Comparison of ENCODE assay signal across 31 mouse cellular contexts in genomic region chr2:114020210-114020563, GRCm38 (mm10). TPM values are rescaled to one million over a fixed set of nuclear protein-coding genes. Genes with fewer than 3 reads are reported as not detected.
DNase-seq lines count a peak whose midpoint lies in the region; ATAC-seq and TF ChIP-seq lines count a peak whose summit lies in the region.
"Had no signal": no experiment of that assay in that cellular context is flagged by ENCODE, and none has a peak within 500 bp of the region (broad histone marks: within the 10 kb centered on the region; RNA-seq: fewer than 3 reads in every experiment).

No protein-coding gene starts in this region.

- TF ChIP-seq CTCF in midbrain, postnatal 0 days (IDR thresholded peaks at IDR 0.05): no peak
- TF ChIP-seq CTCF in gastrocnemius, adult 2 months (IDR thresholded peaks at IDR 0.05): no peak

- no peak overlapping the region for H3K27ac ChIP-seq in forebrain, embryonic 11.5 days (ENCODE audit: low read depth, low read length)
- no peak overlapping the region for H3K27ac ChIP-seq in forebrain, embryonic 10.5 days
- no peak overlapping the region for H3K27ac ChIP-seq in intestine, embryonic 14.5 days (ENCODE audit: low read depth)
- H3K27ac ChIP-seq in intestine, embryonic 16.5 days (ENCODE audit: low read length): no peak overlapping the region
- no peak overlapping the region for H3K27ac ChIP-seq in midbrain, embryonic 12.5 days (replicated peaks)
- H3K27ac ChIP-seq in midbrain, postnatal 0 days (ENCODE audit: low read depth, low read length): no peak overlapping the region
- H3K27ac ChIP-seq in forebrain, embryonic 16.5 days (ENCODE audit: low read length): no peak overlapping the region
- H3K27ac ChIP-seq in gastrocnemius, adult 2 months: no peak overlapping the region
- H3K27ac ChIP-seq: embryonic facial prominence, embryonic 10.5 days; embryonic facial prominence, embryonic 13.5 days; heart, embryonic 10.5 days; heart, embryonic 13.5 days; hindbrain, embryonic 13.5 days had no signal

- H3K9ac ChIP-seq in forebrain, embryonic 11.5 days (ENCODE audit: low read length): no peak overlapping the region
- no peak overlapping the region for H3K9ac ChIP-seq in intestine, embryonic 14.5 days (ENCODE audit: low read length)
- H3K9ac ChIP-seq in intestine, embryonic 16.5 days (ENCODE audit: low read depth, low read length): no peak overlapping the region
- no peak overlapping the region for H3K9ac ChIP-seq in midbrain, embryonic 12.5 days (replicated peaks)
- no peak overlapping the region for H3K9ac ChIP-seq in midbrain, postnatal 0 days (replicated peaks; ENCODE audit: low read length, poor library complexity, severe bottlenecking)
- H3K9ac ChIP-seq in forebrain, embryonic 16.5 days (replicated peaks; ENCODE audit: low read depth, low read length): no peak overlapping the region
- H3K9ac ChIP-seq: embryonic facial prominence, embryonic 13.5 days; heart, embryonic 13.5 days; hindbrain, embryonic 13.5 days had no signal

- no peaks in the 10 kb centered on the region for H3K4me1 ChIP-seq in forebrain, embryonic 11.5 days (replicated peaks; ENCODE audit: control insufficient read depth, insufficient read depth, low read length)
- peaks cover 7% of the 10 kb centered on the region for H3K4me1 ChIP-seq in forebrain, embryonic 10.5 days
- H3K4me1 ChIP-seq in intestine, embryonic 14.5 days (replicated peaks; ENCODE audit: control insufficient read depth, insufficient read depth, low read length): no peaks in the 10 kb centered on the region
- no peaks in the 10 kb centered on the region for H3K4me1 ChIP-seq in intestine, embryonic 16.5 days (ENCODE audit: control insufficient read depth, insufficient read depth, low read length)
- peaks cover 8% of the 10 kb centered on the region; the same call in 1 of the 2 replicates for H3K4me1 ChIP-seq in midbrain, embryonic 12.5 days
- H3K4me1 ChIP-seq in midbrain, postnatal 0 days (ENCODE audit: insufficient read depth, low read length): no peaks in the 10 kb centered on the region; the same call in 1 of the 2 replicates
- H3K4me1 ChIP-seq in forebrain, embryonic 16.5 days (replicated peaks; ENCODE audit: control insufficient read depth, insufficient read depth, low read length): peaks cover 8% of the 10 kb centered on the region; the same call in 1 of the 2 replicates
- H3K4me1 ChIP-seq: embryonic facial prominence, embryonic 10.5 days; embryonic facial prominence, embryonic 13.5 days; heart, embryonic 10.5 days; heart, embryonic 13.5 days had no signal

- intact Hi-C loops in gastrocnemius, adult 2 months (cut with DNase I): no loop called here

- H3K4me3 ChIP-seq in forebrain, embryonic 11.5 days (ENCODE audit: low read depth, low read length): no peak overlapping the region
- H3K4me3 ChIP-seq in forebrain, embryonic 10.5 days: no peak overlapping the region
- no peak overlapping the region for H3K4me3 ChIP-seq in intestine, embryonic 14.5 days (ENCODE audit: low read depth, low read length)
- H3K4me3 ChIP-seq in intestine, embryonic 16.5 days (ENCODE audit: low read length): no peak overlapping the region
- H3K4me3 ChIP-seq in midbrain, embryonic 12.5 days: no peak overlapping the region
- H3K4me3 ChIP-seq in midbrain, postnatal 0 days (ENCODE audit: low read depth, low read length): no peak overlapping the region
- H3K4me3 ChIP-seq in forebrain, embryonic 16.5 days (replicated peaks; ENCODE audit: low read length): no peak overlapping the region
- no peak overlapping the region for H3K4me3 ChIP-seq in gastrocnemius, adult 2 months
- H3K4me3 ChIP-seq: embryonic facial prominence, embryonic 10.5 days; embryonic facial prominence, embryonic 13.5 days; erythroblast, embryonic 14.5 days; heart, embryonic 10.5 days; heart, embryonic 13.5 days; hindbrain, embryonic 13.5 days had no signal

- H3K9me3 ChIP-seq in forebrain, embryonic 11.5 days (ENCODE audit: control insufficient read depth, low read length): no peaks in the 10 kb centered on the region
- no peaks in the 10 kb centered on the region for H3K9me3 ChIP-seq in forebrain, embryonic 10.5 days
- H3K9me3 ChIP-seq in intestine, embryonic 14.5 days (ENCODE audit: control insufficient read depth, low read length): no peaks in the 10 kb centered on the region
- no peaks in the 10 kb centered on the region for H3K9me3 ChIP-seq in intestine, embryonic 16.5 days (ENCODE audit: control insufficient read depth, low read length)
- no peaks in the 10 kb centered on the region for H3K9me3 ChIP-seq in midbrain, embryonic 12.5 days
- H3K9me3 ChIP-seq in midbrain, postnatal 0 days (ENCODE audit: low read length): no peaks in the 10 kb centered on the region
- H3K9me3 ChIP-seq in forebrain, embryonic 16.5 days (ENCODE audit: control insufficient read depth, low read length): no peaks in the 10 kb centered on the region
- H3K9me3 ChIP-seq: embryonic facial prominence, embryonic 10.5 days; embryonic facial prominence, embryonic 13.5 days; heart, embryonic 10.5 days; heart, embryonic 13.5 days; hindbrain, embryonic 13.5 days had no signal

- H3K36me3 ChIP-seq in forebrain, embryonic 11.5 days (ENCODE audit: control insufficient read depth, insufficient read depth, low read length): no peaks in the 10 kb centered on the region
- no peaks in the 10 kb centered on the region for H3K36me3 ChIP-seq in forebrain, embryonic 10.5 days (replicated peaks)
- no peaks in the 10 kb centered on the region for H3K36me3 ChIP-seq in intestine, embryonic 14.5 days (ENCODE audit: control insufficient read depth, insufficient read depth, low read length)
- no peaks in the 10 kb centered on the region for H3K36me3 ChIP-seq in intestine, embryonic 16.5 days (ENCODE audit: control insufficient read depth, insufficient read depth, low read length)
- no peaks in the 10 kb centered on the region for H3K36me3 ChIP-seq in midbrain, embryonic 12.5 days
- H3K36me3 ChIP-seq in midbrain, postnatal 0 days (ENCODE audit: insufficient read depth, low read length): 0 out of 2 replicates have a peak, but pooled peaks cover 2% of the 10 kb centered on the region
- H3K36me3 ChIP-seq in forebrain, embryonic 16.5 days (ENCODE audit: control insufficient read depth, insufficient read depth): no peaks in the 10 kb centered on the region
- H3K36me3 ChIP-seq: embryonic facial prominence, embryonic 10.5 days; embryonic facial prominence, embryonic 13.5 days; heart, embryonic 10.5 days; heart, embryonic 13.5 days; hindbrain, embryonic 13.5 days had no signal

- no peak for DNase-seq in forebrain, embryonic 11.5 days (ENCODE audit: low spot score)
- no peak for DNase-seq in forebrain, embryonic 10.5 days (ENCODE audit: extremely low spot score, low spot score)
- no peak for DNase-seq in intestine, embryonic 14.5 days (ENCODE audit: low spot score)
- DNase-seq in midbrain, postnatal 0 days (ENCODE audit: low spot score): no peak
- no peak for DNase-seq in gastrocnemius, adult 2 months
- DNase-seq: adrenal gland, adult 8-10 months; adrenal gland, postnatal 25 days; cerebellum, adult 11-12 months; cerebellum, adult 8-10 months; cerebellum, postnatal 10 days; cerebellum, postnatal 36 days; embryo, embryonic 11 days; gastrocnemius, postnatal 25 days; heart, adult 18-20 months; heart, postnatal 14 days; heart, postnatal 4 days; kidney, adult 18-20 months had no signal

- no peak overlapping the region for H3K4me2 ChIP-seq in forebrain, embryonic 11.5 days (ENCODE audit: low read depth, low read length, severe bottlenecking)
- no peak overlapping the region for H3K4me2 ChIP-seq in intestine, embryonic 14.5 days (ENCODE audit: low read length)
- no peak overlapping the region for H3K4me2 ChIP-seq in intestine, embryonic 16.5 days (ENCODE audit: low read depth, low read length)
- no peak overlapping the region for H3K4me2 ChIP-seq in midbrain, embryonic 12.5 days (replicated peaks)
- no peak overlapping the region for H3K4me2 ChIP-seq in midbrain, postnatal 0 days (ENCODE audit: low read depth, low read length, poor library complexity, severe bottlenecking)
- H3K4me2 ChIP-seq in forebrain, embryonic 16.5 days (ENCODE audit: low read length): no peak overlapping the region
- H3K4me2 ChIP-seq: embryonic facial prominence, embryonic 13.5 days; heart, embryonic 13.5 days; hindbrain, embryonic 13.5 days had no signal

- 0 out of 2 replicates have a peak, but pooled peaks have one; percentile 36 for ATAC-seq in forebrain, embryonic 11.5 days (replicated peaks; ENCODE audit: low FRiP score)
- ATAC-seq in intestine, embryonic 14.5 days (replicated peaks; ENCODE audit: low FRiP score, low TSS enrichment, low read depth): 0 out of 2 replicates have a peak, but pooled peaks have one; percentile 47
- no peak for ATAC-seq in intestine, embryonic 16.5 days
- 0 out of 2 replicates have a peak, but pooled peaks have one; percentile 7 for ATAC-seq in midbrain, embryonic 12.5 days (ENCODE audit: low FRiP score, low read depth)
- no peak for ATAC-seq in midbrain, postnatal 0 days (ENCODE audit: low FRiP score)
- ATAC-seq in forebrain, embryonic 16.5 days: peak; percentile 54
- ATAC-seq: activated CD4-positive, CD25-positive, alpha-beta regulatory T cell, adult 4 months; hindbrain, embryonic 16.5 days had no signal

- H3K27me3 ChIP-seq in forebrain, embryonic 11.5 days (ENCODE audit: control insufficient read depth, insufficient read depth, low read length): no peaks in the 10 kb centered on the region; the same call in 1 of the 2 replicates
- peaks cover 23% of the 10 kb centered on the region for H3K27me3 ChIP-seq in forebrain, embryonic 10.5 days (ENCODE audit: poor library complexity, severe bottlenecking)
- peaks cover 18% of the 10 kb centered on the region for H3K27me3 ChIP-seq in intestine, embryonic 14.5 days (replicated peaks; ENCODE audit: control insufficient read depth, insufficient read depth, low read length)
- no peaks in the 10 kb centered on the region for H3K27me3 ChIP-seq in intestine, embryonic 16.5 days (replicated peaks; ENCODE audit: control insufficient read depth, insufficient read depth, low read length)
- H3K27me3 ChIP-seq in midbrain, embryonic 12.5 days: no peaks in the 10 kb centered on the region
- no peaks in the 10 kb centered on the region for H3K27me3 ChIP-seq in midbrain, postnatal 0 days (ENCODE audit: insufficient read depth, low read length)
- H3K27me3 ChIP-seq in forebrain, embryonic 16.5 days (replicated peaks; ENCODE audit: control insufficient read depth, insufficient read depth, low read length): no peaks in the 10 kb centered on the region

RNA-seq across cellular contexts. Expression of gene Gjd2, which starts 6.8 kb away (rescaled TPM):
- 1.4 TPM in 2 replicates for polyA plus RNA-seq in forebrain, embryonic 11.5 days (2014; fragmentation: Nextera tagmentation; extraction: Ambion mirVana)
- polyA plus RNA-seq in forebrain, embryonic 10.5 days (2016; fragmentation: Nextera tagmentation; extraction: Ambion mirVana): 0.23 and 0.30 TPM in 2 replicates
- polyA plus RNA-seq in intestine, embryonic 14.5 days (2014; fragmentation: Nextera tagmentation; extraction: Ambion mirVana): 0.60 and 0.70 TPM in 2 replicates
- polyA plus RNA-seq in intestine, embryonic 16.5 days (2015; fragmentation: Nextera tagmentation; extraction: Ambion mirVana): 0.45 and 0.59 TPM in 2 replicates
- polyA plus RNA-seq in midbrain, embryonic 12.5 days (2016; fragmentation: Nextera tagmentation; extraction: Ambion mirVana): 2.2 and 2.3 TPM in 2 replicates
- 73.3 TPM in 2 replicates for total RNA-seq in midbrain, postnatal 0 days (2014; rRNA removed)
- 11.1 and 13.2 TPM in 2 replicates for polyA plus RNA-seq in midbrain, postnatal 0 days (2015; fragmentation: Nextera tagmentation; extraction: Ambion mirVana)
- 2.7 and 6.6 TPM in 2 replicates for polyA plus RNA-seq in forebrain, embryonic 16.5 days (2015; fragmentation: Nextera tagmentation; extraction: Ambion mirVana)
- not detected for total RNA-seq in gastrocnemius, adult 2 months (2021)
- total RNA-seq: ES-E14; gastrocnemius, adult 8-10 months; gastrocnemius, postnatal 25 days; heart, adult 18-20 months; heart, postnatal 14 days; heart, postnatal 4 days had no signal
- polyA plus RNA-seq: activated CD4-positive, CD25-positive, alpha-beta regulatory T cell, adult 4 months; erythroblast, embryonic 14.5 days; gonadal fat pad, adult 2 months; heart, embryonic 10.5 days; heart, embryonic 13.5 days had no signal

RNA-seq across cellular contexts. Expression of gene Actc1, which starts 33.2 kb away (rescaled TPM):
- polyA plus RNA-seq in forebrain, embryonic 11.5 days (2014; fragmentation: Nextera tagmentation; extraction: Ambion mirVana): 0.71 and 0.84 TPM in 2 replicates
- polyA plus RNA-seq in forebrain, embryonic 10.5 days (2016; fragmentation: Nextera tagmentation; extraction: Ambion mirVana): 1.5 and 1.6 TPM in 2 replicates
- polyA plus RNA-seq in intestine, embryonic 14.5 days (2014; fragmentation: Nextera tagmentation; extraction: Ambion mirVana): 36.1 and 39.6 TPM in 2 replicates
- polyA plus RNA-seq in intestine, embryonic 16.5 days (2015; fragmentation: Nextera tagmentation; extraction: Ambion mirVana): 38.2 and 41.1 TPM in 2 replicates
- polyA plus RNA-seq in midbrain, embryonic 12.5 days (2016; fragmentation: Nextera tagmentation; extraction: Ambion mirVana): 4.3 and 4.6 TPM in 2 replicates
- 2.6 TPM in 1 of 2 replicates, not detected in the other for total RNA-seq in midbrain, postnatal 0 days (2014; rRNA removed)
- 0.17 and 0.18 TPM in 2 replicates for polyA plus RNA-seq in midbrain, postnatal 0 days (2015; fragmentation: Nextera tagmentation; extraction: Ambion mirVana)
- 0.56 and 2.6 TPM in 2 replicates for polyA plus RNA-seq in forebrain, embryonic 16.5 days (2015; fragmentation: Nextera tagmentation; extraction: Ambion mirVana)
- 100 to 1,000 TPM; 143 to 261 TPM for total RNA-seq in gastrocnemius, adult 2 months (2021)
- total RNA-seq: adrenal gland, adult 8-10 months; adrenal gland, postnatal 25 days had no signal
- polyA plus RNA-seq: activated CD4-positive, CD25-positive, alpha-beta regulatory T cell, adult 4 months; erythroblast, embryonic 14.5 days had no signal

Comparison
In these comparisons a context has a peak if more than half of its experiments do, and no peak if none do; other contexts are left out.
1. ATAC-seq: peak in forebrain, embryonic 11.5 days (single experiment), intestine, embryonic 14.5 days (single experiment), midbrain, embryonic 12.5 days (single experiment) and forebrain, embryonic 16.5 days (single experiment); none in intestine, embryonic 16.5 days (single experiment) and midbrain, postnatal 0 days (single experiment).